Mouse (Mus musculus) brain, embryonic 18.5 days (tissue): ENCODE results near the gene Cd70.
A peak's percentile ranks its signal among the peaks of the same experiment; 100 is the strongest.

ENCODE experiments used
- DNase-seq: peaks from one replicate; pipeline ENCODE4 v3.0.0-alpha.2; 2012; ENCODE audit warnings: low read depth, low spot score

Cd70 gene

GRCm38 (mm10) chr17:57148994-57149803 lies at the start of gene Cd70:
Gene Cd70, minus strand, starts transcription at chr17:57149777.
- no peak for DNase-seq

GRCm38 (mm10) chr17:57198252-57198651 lies 48.7 kb upstream of the Cd70 start:
- no peak for DNase-seq

- DNase-seq: no peak
Observed at GRCm38 (mm10) chr17:57195326-57196010, 45.9 kb upstream of the Cd70 start.

- no peak for DNase-seq
Observed at GRCm38 (mm10) chr17:57194771-57195170, 45.2 kb upstream of the Cd70 start.

- DNase-seq: no peak
Observed at GRCm38 (mm10) chr17:57194041-57194507, 44.5 kb upstream of the Cd70 start, which contains the start of gene Tnfsf14. Gene Tnfsf14, minus strand, starts transcription at chr17:57194177.

GRCm38 (mm10) chr17:57188510-57189192 lies 39.1 kb upstream of the Cd70 start:
- no peak for DNase-seq

GRCm38 (mm10) chr17:57185641-57186040 lies 36.1 kb upstream of the Cd70 start:
- no peak for DNase-seq

GRCm38 (mm10) chr17:57182871-57183270 lies 33.3 kb upstream of the Cd70 start:
- DNase-seq: no peak

- DNase-seq: no peak
Observed at GRCm38 (mm10) chr17:57180363-57180762, 30.8 kb upstream of the Cd70 start.

- DNase-seq: no peak
Observed at GRCm38 (mm10) chr17:57173351-57173750, 23.8 kb upstream of the Cd70 start.

- no peak for DNase-seq
Observed at GRCm38 (mm10) chr17:57172378-57172777, 22.8 kb upstream of the Cd70 start.

GRCm38 (mm10) chr17:57170616-57171260 lies 21.2 kb upstream of the Cd70 start:
- DNase-seq: no peak

GRCm38 (mm10) chr17:57166800-57167791 lies 17.5 kb upstream of the Cd70 start:
- peak; percentile 36 for DNase-seq

- DNase-seq: no peak
Observed at GRCm38 (mm10) chr17:57153787-57154186, 4.2 kb upstream of the Cd70 start.

GRCm38 (mm10) chr17:57153006-57153405 lies 3.4 kb upstream of the Cd70 start:
- DNase-seq: no peak

- DNase-seq: no peak
Observed at GRCm38 (mm10) chr17:57148343-57148742, 1.2 kb downstream of the Cd70 start.

- DNase-seq: no peak
Observed at GRCm38 (mm10) chr17:57145115-57145514, 4.5 kb downstream of the Cd70 start.

- no peak for DNase-seq
Observed at GRCm38 (mm10) chr17:57143704-57144103, 5.9 kb downstream of the Cd70 start.

- DNase-seq: no peak
Observed at GRCm38 (mm10) chr17:57139708-57140107, 9.9 kb downstream of the Cd70 start.

- no peak for DNase-seq
Observed at GRCm38 (mm10) chr17:57138676-57139075, 10.9 kb downstream of the Cd70 start.
